Mouse (Mus musculus): ENCODE data around the gene Slc6a18. TPM values are rescaled to one million over a fixed set of nuclear protein-coding genes. Genes with fewer than 3 reads are reported as not detected.

Slc6a18 gene
- total and polyA plus RNA-seq, 2 experiments from 2014 or later: not detected

DNA sequence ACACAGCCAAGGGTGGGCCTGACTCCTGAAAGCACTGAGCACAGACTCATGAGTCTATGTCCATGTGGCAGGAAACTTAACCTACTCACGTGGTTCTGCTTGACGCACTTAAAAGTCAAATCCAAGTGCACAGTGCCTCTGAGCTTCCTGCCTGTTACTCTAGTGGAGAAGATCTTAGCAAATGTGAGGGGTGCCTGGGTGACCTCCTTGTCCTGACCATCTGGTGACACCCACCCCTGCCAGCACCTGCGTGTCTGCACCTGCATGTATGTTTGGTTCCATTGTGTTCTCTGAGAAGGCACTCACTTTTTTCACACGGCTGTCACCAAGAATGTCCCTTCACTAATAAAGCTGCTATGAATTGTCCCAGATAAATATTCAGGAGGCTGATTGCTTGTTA is 36.5 kb downstream of the Slc6a18 start:
- Histone ChIP-seq H3K9me3 (ENCODE audit: low read length) (no peaks in the 10 kb centered on the region), H3K27ac (no peak overlapping the region), H3K4me1 (ENCODE audit: insufficient read depth, low read length) (no peaks in the 10 kb centered on the region), H3K36me3 (ENCODE audit: insufficient read depth, low read length) (peaks cover 4% of the 10 kb centered on the region; the same call in 1 of the 2 replicates), H3K9ac (replicated peaks; ENCODE audit: low read length) (no peak overlapping the region), H3K4me2 (ENCODE audit: low read depth, low read length) (no peak overlapping the region), H3K4me3 (ENCODE audit: low read length) (no peak overlapping the region), H3K27me3 (ENCODE audit: insufficient read depth, low read length) (no peaks in the 10 kb centered on the region)
- 87% methylated on average over 4 of the region's 4 CpGs for WGBS
- no peak for TF ChIP-seq CTCF (IDR thresholded peaks at IDR 0.05; ENCODE audit: low read depth)
- no peak for DNase-seq (ENCODE audit: low spot score)
- no peak for ATAC-seq

DNA sequence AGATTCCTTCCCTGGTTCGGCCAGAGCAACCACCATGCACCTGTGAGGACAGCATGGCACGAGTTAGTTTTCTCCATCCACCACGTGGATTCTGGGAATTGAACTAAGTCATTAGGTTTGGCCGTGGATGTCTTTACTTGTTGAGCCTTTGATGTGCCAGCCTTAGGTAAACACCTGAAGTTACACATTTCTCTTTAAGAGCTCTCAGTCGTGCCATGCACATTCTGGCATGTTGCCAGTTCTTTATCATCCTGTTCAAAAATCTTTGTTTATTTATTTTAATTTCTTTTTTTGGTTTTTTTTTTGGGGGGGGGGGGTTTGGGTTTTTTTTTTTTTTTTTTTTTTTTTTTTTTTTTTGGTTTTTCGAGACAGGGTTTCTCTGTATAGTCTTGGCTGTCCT is 40.0 kb downstream of the Slc6a18 start:
- Histone ChIP-seq H3K4me2 (ENCODE audit: low read depth, low read length) (no peak overlapping the region), H3K9ac (replicated peaks; ENCODE audit: low read length) (no peak overlapping the region), H3K36me3 (ENCODE audit: insufficient read depth, low read length) (no peaks in the 10 kb centered on the region), H3K4me3 (ENCODE audit: low read length) (no peak overlapping the region), H3K27me3 (ENCODE audit: insufficient read depth, low read length) (no peaks in the 10 kb centered on the region), H3K4me1 (ENCODE audit: insufficient read depth, low read length) (no peaks in the 10 kb centered on the region), H3K9me3 (ENCODE audit: low read length) (no peaks in the 10 kb centered on the region), H3K27ac (no peak overlapping the region)
- DNase-seq (ENCODE audit: low spot score) (no peak), ATAC-seq (no peak)
- TF ChIP-seq CTCF (IDR thresholded peaks at IDR 0.05; ENCODE audit: low read depth): no peak
- WGBS: 86% methylated on average over 5 of the region's 6 CpGs

- 91% methylated on average over 3 of the region's 3 CpGs for WGBS
- Histone ChIP-seq H3K9ac (replicated peaks; ENCODE audit: low read length) (no peak overlapping the region), H3K27ac (no peak overlapping the region), H3K4me2 (ENCODE audit: low read depth, low read length) (no peak overlapping the region), H3K27me3 (ENCODE audit: insufficient read depth, low read length) (no peaks in the 10 kb centered on the region), H3K4me3 (ENCODE audit: low read length) (no peak overlapping the region), H3K36me3 (ENCODE audit: insufficient read depth, low read length) (no peaks in the 10 kb centered on the region), H3K9me3 (ENCODE audit: low read length) (no peaks in the 10 kb centered on the region), H3K4me1 (ENCODE audit: insufficient read depth, low read length) (peaks cover 12% of the 10 kb centered on the region; the same call in 1 of the 2 replicates)
- TF ChIP-seq CTCF (IDR thresholded peaks at IDR 0.05; ENCODE audit: low read depth): 0 out of 2 replicates have a peak, but pooled peaks have one; percentile 9
- DNase-seq (ENCODE audit: low spot score) (no peak), ATAC-seq (no peak)
Observed at GRCm38 (mm10) chr13:73631837-73632236, 46.0 kb downstream of the Slc6a18 start.

- Histone ChIP-seq H3K4me3 (ENCODE audit: low read length) (no peak overlapping the region), H3K4me2 (ENCODE audit: low read depth, low read length) (peak overlapping the region; percentile 4; the same call in 1 of the 2 replicates), H3K27ac (no peak overlapping the region), H3K36me3 (ENCODE audit: insufficient read depth, low read length) (no peaks in the 10 kb centered on the region), H3K9ac (replicated peaks; ENCODE audit: low read length) (no peak overlapping the region), H3K4me1 (ENCODE audit: insufficient read depth, low read length) (peaks cover 12% of the 10 kb centered on the region; the same call in 1 of the 2 replicates), H3K9me3 (ENCODE audit: low read length) (no peaks in the 10 kb centered on the region), H3K27me3 (ENCODE audit: insufficient read depth, low read length) (no peaks in the 10 kb centered on the region)
- WGBS: 42% methylated on average over 11 of the region's 11 CpGs
- ATAC-seq (peak; percentile 34), DNase-seq (ENCODE audit: low spot score) (peak; percentile 47)
- no peak for TF ChIP-seq CTCF (IDR thresholded peaks at IDR 0.05; ENCODE audit: low read depth)
Observed at GRCm38 (mm10) chr13:73628586-73629113, 49.2 kb downstream of the Slc6a18 start.

DNA sequence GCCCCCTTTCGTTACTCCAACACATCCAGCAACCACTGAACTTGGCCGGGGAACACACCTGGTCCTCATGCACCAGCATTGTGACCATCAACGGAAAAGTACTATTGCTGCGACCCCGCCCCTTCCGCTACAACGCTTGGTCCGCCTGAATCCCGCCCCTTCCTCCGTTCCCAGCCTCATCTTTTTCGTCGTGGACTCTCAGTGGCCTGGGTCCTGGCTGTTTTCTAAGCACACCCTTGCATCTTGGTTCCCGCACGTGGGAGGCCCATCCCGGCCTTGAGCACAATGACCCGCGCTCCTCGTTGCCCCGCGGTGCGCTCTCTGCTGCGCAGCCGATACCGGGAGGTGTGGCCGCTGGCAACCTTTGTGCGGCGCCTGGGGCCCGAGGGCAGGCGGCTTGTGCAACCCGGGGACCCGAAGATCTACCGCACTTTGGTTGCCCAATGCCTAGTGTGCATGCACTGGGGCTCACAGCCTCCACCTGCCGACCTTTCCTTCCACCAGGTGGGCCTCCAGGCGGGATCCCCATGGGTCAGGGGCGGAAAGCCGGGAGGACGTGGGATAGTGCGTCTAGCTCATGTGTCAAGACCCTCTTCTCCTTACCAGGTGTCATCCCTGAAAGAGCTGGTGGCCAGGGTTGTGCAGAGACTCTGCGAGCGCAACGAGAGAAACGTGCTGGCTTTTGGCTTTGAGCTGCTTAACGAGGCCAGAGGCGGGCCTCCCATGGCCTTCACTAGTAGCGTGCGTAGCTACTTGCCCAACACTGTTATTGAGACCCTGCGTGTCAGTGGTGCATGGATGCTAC is 50.9 kb downstream of the Slc6a18 start, which contains the start of gene Tert:
Tert (plus strand) TSS at position 167 of the 805 bp plus-strand sequence.
- peak; percentile 87 for ATAC-seq
- WGBS: 8% methylated on average over 47 of the region's 47 CpGs
- peak within 1 kb of the TSS; percentile 12; the same call in 1 of the 2 replicates for H3K27ac ChIP-seq

GRCm38 (mm10) chr13:73626410-73626744 is 51.4 kb downstream of the Slc6a18 start:
- 40% methylated on average over 6 of the region's 6 CpGs for WGBS
- H3K36me3 ChIP-seq (ENCODE audit: insufficient read depth, low read length): peaks cover 9% of the 10 kb centered on the region; the same call in 1 of the 2 replicates
- DNase-seq (ENCODE audit: low spot score) (no peak), ATAC-seq (no peak)
- peak overlapping the region; percentile 78 for H3K4me2 ChIP-seq (ENCODE audit: low read depth, low read length)
- peak overlapping the region; percentile 41 for H3K4me3 ChIP-seq (ENCODE audit: low read length)
- peak overlapping the region; percentile 58 for H3K9ac ChIP-seq (replicated peaks; ENCODE audit: low read length)
- no peaks in the 10 kb centered on the region for H3K27me3 ChIP-seq (ENCODE audit: insufficient read depth, low read length)
- peaks cover 12% of the 10 kb centered on the region; the same call in 1 of the 2 replicates for H3K4me1 ChIP-seq (ENCODE audit: insufficient read depth, low read length)
- no peaks in the 10 kb centered on the region for H3K9me3 ChIP-seq (ENCODE audit: low read length)
- no peak for TF ChIP-seq CTCF (IDR thresholded peaks at IDR 0.05; ENCODE audit: low read depth)
- H3K27ac ChIP-seq: no peak overlapping the region

More for the DNA sequence above, 50.9 kb downstream of the Slc6a18 start, which contains the start of gene Tert:
- DNase-seq (ENCODE audit: low spot score): peak; percentile 78
- H3K4me2 ChIP-seq (ENCODE audit: low read depth, low read length): peak within 1 kb of the TSS; percentile 78
- peak within 1 kb of the TSS; percentile 58 for H3K9ac ChIP-seq (replicated peaks; ENCODE audit: low read length)
- peak; percentile 64 for TF ChIP-seq CTCF (IDR thresholded peaks at IDR 0.05; ENCODE audit: low read depth)
- peaks cover 12% of the 10 kb centered on the region; the same call in 1 of the 2 replicates for H3K4me1 ChIP-seq (ENCODE audit: insufficient read depth, low read length)
- H3K36me3 ChIP-seq (ENCODE audit: insufficient read depth, low read length): peaks cover 9% of the 10 kb centered on the region; the same call in 1 of the 2 replicates
- H3K27me3 ChIP-seq (ENCODE audit: insufficient read depth, low read length): no peaks in the 10 kb centered on the region
- H3K4me3 ChIP-seq (ENCODE audit: low read length): peak within 1 kb of the TSS; percentile 41
- no peaks in the 10 kb centered on the region for H3K9me3 ChIP-seq (ENCODE audit: low read length)
